Mouse (Mus musculus): ENCODE results near the gene Mxi1.

Gene Mxi1

GRCm38 (mm10) chr19:53299156-53299828, 11.0 kb upstream of the Mxi1 start:
- in situ Hi-C loops (cut with MboI, MseI) = no loop called here

GRCm38 (mm10) chr19:53299829-53300181, 10.5 kb upstream of the Mxi1 start:
- in situ Hi-C loops (cut with MboI, MseI) = no loop called here

DNA sequence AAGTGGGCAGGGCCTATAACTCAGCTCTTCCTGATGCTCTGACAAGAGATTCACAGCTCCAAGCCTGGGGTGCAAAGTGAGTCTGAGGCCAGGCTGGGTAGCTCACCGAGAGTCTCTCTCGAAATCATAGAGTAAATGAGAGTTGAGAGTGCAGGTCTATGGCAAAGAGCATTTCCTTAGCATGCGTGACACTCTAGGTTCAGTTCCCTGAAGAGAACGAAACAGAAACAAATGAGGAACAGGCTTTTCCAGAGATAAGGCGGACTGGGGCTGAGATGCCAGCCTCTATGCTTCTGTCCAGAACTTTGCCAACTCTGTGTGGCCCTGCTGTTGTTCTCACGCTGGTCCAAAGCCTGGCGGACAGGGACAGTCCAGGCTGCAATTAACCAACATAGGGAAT, 6.9 kb upstream of the Mxi1 start:
- in situ Hi-C loops (cut with MboI, MseI) = no loop called here

DNA sequence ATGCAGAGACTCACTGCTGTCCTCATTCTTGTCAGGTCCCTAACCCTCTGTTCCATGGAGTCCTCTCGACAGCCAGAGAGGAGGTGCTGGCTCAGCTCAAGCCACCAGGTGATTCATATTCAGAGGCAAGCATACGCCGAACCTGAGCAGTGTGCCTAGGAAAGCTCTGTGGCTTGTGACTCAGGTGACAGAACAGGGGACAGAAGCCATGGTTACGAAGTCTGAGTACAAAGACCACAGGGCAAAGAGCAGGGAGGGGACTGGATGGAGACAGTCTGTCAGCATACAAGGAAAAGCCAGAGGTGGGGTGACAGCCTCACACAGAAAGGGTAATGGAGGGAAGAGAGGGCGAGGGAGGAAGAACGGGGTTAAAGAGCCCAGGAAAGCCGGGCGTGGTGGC, 4.7 kb upstream of the Mxi1 start:
- in situ Hi-C loops (cut with MboI, MseI) = no loop called here

DNA sequence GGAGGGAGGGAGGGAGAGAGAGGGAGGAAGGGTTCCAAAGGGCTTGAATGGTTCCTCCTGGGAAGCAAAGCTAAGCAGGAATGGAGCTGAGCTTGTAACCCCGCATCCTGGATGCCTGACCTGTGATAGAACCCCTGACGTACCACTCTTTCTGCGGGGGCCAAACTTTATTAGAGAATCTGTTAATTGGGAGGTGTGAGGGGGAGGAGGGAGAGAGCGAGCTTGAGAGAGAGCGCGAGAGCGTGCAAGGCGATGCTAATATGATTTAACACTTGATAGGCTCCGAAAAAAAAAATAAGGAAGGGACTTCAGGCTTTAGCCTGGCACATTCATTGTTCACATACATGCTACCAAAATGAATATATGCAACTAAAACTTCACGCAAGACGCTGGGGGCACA, 3.6 kb upstream of the Mxi1 start:
- in situ Hi-C loops (cut with MboI, MseI) = no loop called here

DNA sequence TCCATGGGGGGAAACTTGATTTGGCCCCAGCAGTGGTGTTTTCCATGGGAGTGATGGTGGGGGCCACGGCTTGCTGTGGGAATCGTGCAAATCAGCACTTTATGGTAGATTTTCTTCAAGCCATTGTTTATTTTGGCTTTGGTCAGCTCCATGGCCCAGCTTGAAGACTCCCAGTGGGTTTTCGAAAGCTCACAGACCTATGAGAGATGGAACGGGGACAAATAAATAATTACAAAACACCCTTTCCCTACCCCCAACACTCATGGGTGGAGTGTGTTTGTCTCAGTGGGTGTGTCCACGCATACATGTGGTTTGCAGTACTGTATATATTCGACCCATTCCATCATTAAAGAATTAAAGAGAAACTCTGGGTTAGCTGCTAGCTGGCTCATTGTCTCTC, 3.1 kb upstream of the Mxi1 start:
- in situ Hi-C loops (cut with MboI, MseI) = no loop called here

- in situ Hi-C loops (cut with MboI, MseI) = loop anchor here in 1 of 2 experiments (5.0 to 10.0 kb wide), 2 partner anchors 62 to 1785 kb away; no protein-coding TSS in a partner anchor
Observed at GRCm38 (mm10) chr19:53309631-53310030, 687 bp upstream of the Mxi1 start.

DNA sequence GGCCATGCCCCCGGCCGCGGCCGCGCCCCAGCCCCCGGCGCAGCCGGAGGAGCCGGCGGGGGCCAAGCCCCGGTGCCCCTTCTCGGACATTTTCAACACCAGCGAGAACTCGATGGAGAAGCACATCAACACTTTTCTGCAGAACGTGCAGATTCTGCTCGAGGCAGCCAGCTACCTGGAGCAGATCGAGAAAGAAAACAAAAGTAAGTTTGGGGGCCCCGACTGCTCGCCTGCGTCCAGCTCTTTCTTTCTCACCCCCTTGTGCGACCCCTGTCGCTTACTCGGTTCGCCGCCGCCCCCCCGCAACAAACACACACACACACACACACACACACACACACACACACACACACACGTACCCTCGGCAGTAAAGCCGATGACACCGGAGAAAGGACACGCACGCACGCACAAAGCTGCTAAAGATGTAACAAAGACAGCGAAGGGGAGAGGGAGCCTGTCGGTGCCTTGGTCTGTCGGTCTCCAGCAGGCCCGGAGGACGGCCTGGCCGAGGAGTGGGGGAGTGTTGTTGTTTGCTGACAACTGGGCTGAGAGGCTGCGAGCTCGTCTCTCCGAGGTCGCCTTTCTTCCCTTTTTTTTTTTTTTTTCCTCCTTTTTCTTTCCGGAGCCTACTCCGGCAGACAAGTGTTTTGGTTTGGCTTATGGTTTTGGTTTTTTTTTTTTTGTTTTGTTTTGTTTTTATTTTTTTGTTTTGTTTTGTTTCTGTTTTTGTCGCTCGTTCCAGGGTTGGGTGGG, 629 bp downstream of the Mxi1 start:
- in situ Hi-C loops (cut with MboI, MseI) = loop anchor here in 1 of 2 experiments (5.0 to 10.0 kb wide), 2 partner anchors 64 to 1784 kb away; no protein-coding TSS in a partner anchor

DNA sequence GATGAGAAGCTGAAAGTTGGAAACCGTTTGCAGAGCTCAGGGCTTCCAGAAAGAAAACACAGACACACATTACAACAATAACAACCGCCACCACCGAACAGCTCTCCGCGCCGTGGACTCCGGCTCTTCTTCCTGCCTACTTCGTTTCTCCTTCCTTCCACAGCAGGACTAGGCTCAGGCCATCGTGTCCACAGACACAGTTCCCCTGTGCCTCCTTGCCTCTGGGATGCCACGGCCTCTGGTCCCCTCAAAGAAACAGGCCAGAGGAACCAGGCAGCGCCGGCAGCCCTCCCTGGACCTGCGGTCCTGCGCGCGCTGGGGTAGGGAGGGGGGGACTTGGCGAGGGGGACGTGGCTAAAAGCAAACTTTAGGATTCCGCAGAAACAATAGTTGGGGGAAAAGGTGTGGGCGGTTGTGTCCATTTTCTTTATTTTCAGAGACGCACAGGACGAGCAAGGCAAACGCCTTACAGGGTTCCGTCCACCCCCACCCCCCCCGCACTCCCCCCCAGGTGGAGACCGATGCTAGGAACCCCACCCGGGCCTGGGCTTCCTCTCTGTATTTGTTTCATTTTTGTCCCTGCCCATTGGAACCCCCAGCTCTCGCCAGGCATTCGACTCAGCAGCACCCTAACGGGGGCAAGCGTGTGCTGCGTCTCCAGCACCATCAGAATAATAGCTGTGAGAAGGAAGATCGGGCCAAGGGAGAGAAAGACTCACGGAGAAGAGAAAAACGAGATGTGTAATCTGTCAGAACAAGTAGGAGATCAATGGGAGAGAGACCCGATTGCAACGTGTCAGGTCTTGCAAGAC, 1.4 kb downstream of the Mxi1 start:
- in situ Hi-C loops (cut with MboI, MseI) = loop anchor here in 1 of 2 experiments (5.0 to 10.0 kb wide), 2 partner anchors 64 to 1783 kb away; no protein-coding TSS in a partner anchor

GRCm38 (mm10) chr19:53312336-53312871, 2.1 kb downstream of the Mxi1 start:
- in situ Hi-C loops (cut with MboI, MseI) = loop anchor here in 1 of 2 experiments (5.0 to 10.0 kb wide), 2 partner anchors 65 to 1782 kb away; no protein-coding TSS in a partner anchor

DNA sequence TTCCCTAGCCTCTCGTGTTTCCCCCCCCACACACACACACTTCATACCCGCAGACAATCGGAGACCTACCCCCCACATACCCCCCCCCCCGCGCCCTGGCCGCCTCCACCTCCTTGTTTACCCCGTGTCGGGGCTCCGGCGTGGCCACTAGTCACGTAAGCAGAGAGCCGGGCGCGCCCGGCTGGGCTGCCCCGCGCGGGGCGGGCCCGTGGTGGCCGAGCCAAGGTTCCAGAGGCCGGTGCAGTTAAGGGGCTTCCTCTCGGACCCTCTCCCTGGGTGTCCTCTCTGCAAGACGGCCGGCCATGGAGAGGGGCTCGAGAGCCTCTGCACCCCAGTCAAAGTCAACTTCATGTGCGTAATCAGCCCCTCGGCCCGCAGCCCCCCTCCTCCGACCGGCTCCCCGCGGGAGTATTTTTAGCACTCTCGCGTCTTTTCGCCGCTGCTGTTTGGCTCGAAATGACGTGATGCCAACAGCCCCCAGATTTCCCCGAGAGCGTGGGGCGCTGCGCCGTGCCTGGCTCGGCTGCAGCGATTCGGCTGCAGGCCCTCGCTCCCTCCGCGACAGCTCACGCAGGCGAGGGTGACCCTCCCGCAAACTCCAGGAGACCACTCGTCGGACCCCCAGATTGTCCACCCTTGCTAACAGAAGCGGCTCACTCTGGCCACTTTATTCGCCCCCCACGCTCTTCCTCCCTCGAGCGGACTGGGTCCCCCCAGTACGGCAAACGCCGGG, 2.8 kb downstream of the Mxi1 start:
- in situ Hi-C loops (cut with MboI, MseI) = loop anchor here in 1 of 2 experiments (5.0 to 10.0 kb wide), 2 partner anchors 66 to 1782 kb away; no protein-coding TSS in a partner anchor

DNA sequence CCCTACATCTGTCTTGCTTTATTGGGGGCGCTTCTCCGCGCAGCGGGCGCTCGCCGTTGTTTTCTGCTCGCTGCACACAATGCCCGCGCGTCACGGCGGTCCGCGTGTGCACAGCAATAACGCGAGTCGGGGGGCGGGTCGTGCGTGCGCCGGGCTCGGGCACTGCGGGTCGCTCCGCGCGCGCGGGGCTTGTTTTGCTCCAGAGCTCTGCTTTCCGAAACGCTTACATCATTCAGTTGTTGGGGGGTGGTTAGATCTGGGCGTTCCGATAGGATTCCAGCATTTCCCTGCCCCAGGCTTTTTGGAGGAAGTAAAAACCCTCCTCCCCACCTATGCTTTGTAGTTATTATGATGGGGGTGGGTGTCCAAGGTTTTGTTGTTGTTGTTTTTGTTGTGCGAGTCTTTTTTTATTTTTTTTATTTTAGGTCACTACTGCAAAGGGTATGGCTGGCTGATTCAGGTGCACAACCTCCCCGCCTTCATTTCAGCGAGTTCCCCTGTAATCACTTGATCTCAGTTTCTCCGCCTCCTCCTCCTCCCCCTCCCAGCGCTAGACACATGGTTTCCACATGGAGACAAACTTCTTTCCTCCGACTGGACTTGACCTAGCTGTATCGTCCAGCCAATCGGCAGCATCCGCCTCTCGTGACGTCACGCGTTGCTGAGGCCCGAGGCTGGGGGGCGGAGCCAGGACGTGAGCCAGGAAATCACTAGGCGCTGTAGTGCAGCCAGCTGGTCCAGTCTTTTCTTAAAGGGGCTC, 3.5 kb downstream of the Mxi1 start:
- in situ Hi-C loops (cut with MboI, MseI) = loop anchor here in 1 of 2 experiments (5.0 to 10.0 kb wide), 2 partner anchors 67 to 1781 kb away; no protein-coding TSS in a partner anchor

DNA sequence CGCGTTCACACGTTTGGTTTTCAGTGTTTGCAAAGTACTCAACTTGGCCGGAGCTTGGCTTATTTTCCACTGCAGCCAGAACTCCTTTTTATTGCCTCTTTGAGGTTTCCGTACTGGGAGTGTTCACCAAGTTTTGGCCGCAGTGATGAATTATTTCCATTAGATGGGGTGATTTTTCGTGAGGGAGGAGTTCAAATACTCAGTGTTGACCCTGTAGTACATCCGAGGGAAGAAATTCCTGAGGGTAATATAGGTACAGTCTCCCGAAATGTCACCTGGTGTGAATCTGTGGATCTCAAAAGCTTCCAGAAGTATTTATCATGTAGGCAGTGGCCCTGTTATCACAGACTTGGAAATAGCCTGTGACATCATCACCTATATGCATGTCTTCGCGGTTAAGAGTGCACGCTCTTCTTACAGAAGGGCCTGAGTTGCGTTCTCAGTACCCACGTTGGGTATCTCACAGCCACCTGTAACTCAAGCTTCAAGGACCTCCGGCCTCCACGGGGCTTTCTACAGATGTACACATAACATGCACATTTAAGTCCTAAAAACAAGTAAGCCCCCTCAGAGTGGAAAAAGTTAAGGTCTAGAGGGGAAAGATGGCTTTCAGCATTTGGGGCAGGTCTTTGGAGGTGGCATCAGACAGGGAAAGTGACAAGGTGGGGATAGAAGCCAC, 4.4 kb downstream of the Mxi1 start:
- in situ Hi-C loops (cut with MboI, MseI) = loop anchor here in 1 of 2 experiments (5.0 to 10.0 kb wide), 2 partner anchors 67 to 1780 kb away; no protein-coding TSS in a partner anchor

DNA sequence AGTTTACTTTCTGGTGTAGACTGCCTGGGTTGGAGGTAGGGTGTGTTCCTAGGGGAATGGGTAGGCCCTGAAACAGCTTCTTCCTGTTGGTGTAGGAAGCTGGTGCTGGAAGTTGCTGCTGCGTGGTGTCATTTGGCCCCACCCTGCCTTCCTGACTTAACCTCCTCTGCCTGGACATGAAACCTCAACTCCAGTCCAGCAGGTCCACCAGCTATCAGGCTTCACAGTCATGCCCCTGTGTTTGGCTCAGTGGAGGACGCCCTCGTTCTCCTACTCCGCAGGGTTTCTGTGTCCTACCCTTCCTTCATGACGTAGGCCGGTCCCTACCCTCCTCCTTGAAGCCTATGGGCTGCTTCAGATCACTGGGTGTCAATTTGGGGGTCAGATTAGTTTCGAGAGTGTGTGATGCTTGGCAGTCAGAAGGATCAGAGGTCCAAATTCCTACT, 4.9 kb downstream of the Mxi1 start:
- in situ Hi-C loops (cut with MboI, MseI) = loop anchor here in 1 of 2 experiments (10.0 kb wide), 1 partner anchor 1780 kb away; no protein-coding TSS in a partner anchor

- in situ Hi-C loops (cut with MboI, MseI) = loop anchor here in 1 of 2 experiments (10.0 kb wide), 1 partner anchor 1779 kb away; no protein-coding TSS in a partner anchor
Observed at GRCm38 (mm10) chr19:53316105-53316504, 5.8 kb downstream of the Mxi1 start.

DNA sequence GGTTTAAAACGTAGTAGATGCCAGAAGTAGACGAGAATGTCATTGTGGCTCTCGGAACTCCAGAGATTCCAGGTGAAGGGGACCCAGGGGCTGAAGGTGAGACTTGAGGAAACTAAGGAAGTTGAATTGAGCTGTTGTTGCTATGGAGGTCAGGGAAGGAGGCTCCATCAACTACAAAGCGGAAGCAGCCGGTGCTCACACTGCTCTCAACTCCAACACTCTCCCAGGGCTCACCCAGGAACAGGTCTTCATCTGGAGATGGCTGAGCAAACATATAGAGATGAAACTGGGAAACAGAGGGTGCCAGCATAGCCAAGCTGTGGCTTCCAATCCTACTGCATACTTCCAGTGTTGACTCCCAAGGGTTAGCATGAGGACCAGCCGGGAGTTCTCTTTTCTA, 6.6 kb downstream of the Mxi1 start:
- in situ Hi-C loops (cut with MboI, MseI) = loop anchor here in 1 of 2 experiments (10.0 kb wide), 1 partner anchor 1778 kb away; no protein-coding TSS in a partner anchor

GRCm38 (mm10) chr19:53318143-53319132, 8.1 kb downstream of the Mxi1 start:
- in situ Hi-C loops (cut with MboI, MseI) = loop anchor here in 1 of 2 experiments (10.0 kb wide), 1 partner anchor 1776 kb away; no protein-coding TSS in a partner anchor

All from T-helper 17 cell (primary cell).